8 mouse cellular contexts compared by ENCODE assay signal in the genomic region with DNA sequence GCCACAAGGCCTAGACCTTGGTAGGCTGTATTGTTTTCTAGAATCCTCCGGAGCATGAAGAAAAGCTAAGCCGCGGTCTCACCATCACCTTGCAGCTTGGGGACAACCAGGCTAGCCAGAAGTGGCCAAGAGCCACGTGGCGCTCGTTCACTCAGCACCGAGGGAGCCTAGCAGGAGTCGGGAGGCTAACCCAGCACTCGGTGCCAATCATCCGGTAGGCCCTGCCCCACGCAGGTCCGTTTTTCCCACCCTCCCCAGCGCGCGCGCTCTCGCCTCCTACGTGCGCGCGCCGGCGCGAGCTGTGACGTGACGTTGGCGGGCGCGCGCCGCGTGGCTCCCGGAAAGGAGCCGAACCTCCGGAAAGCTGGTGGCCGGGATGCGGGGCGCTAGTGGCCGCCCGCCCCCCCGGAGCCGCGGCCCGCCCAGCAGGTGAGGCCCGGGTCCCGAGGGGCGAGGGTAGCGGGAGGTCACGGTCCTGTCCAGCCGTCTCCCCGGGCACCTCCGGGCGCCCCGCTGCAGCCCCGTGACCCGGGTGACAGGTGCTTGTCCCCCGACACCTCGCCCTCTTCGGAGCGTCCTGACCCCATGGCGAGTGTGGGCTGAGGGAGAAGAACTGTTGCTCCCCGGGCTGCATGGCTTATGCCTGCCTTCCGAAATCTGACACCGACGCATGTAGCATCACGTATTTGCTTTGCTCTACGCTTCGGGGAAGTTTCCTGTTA. TPM values are rescaled to one million over a fixed set of nuclear protein-coding genes. Genes with fewer than 3 reads are reported as not detected.
DNase-seq lines count a peak whose midpoint lies in the region; ATAC-seq and TF ChIP-seq lines count a peak whose summit lies in the region.
"Not testable (repeated sequence)": the region's sequence is repeated elsewhere in the genome, so short reads cannot be mapped to it uniquely, and the experiment has no call there.

A gene (plus strand): TSS at position 315 of the 722 bp plus-strand sequence.

- not testable (repeated sequence) for H3K27me3 ChIP-seq in embryonic facial prominence, embryonic 15.5 days; kidney, embryonic 15.5 days; spleen, adult 2 months (ENCODE audit: control insufficient read depth, insufficient read depth, low read length)

- ATAC-seq in embryonic facial prominence, embryonic 15.5 days (ENCODE audit: insufficient number of reproducible peaks, low FRiP score, low TSS enrichment, low read depth) = peak; percentile 83
- ATAC-seq in kidney, embryonic 15.5 days (replicated peaks; ENCODE audit: low FRiP score) = peak; percentile 96
- ATAC-seq in megakaryocyte, adult 5-6 weeks (ENCODE audit: poor library complexity, severe bottlenecking) = peak; percentile 82

- not testable (repeated sequence) for DNase-seq in adrenal gland, adult 2 months; gastrocnemius, postnatal 25 days; heart, postnatal 25 days (ENCODE audit: low spot score); left cerebral cortex, postnatal 4 days; spleen, adult 2 months (ENCODE audit: low read depth in 1 of 2, low spot score in 2 of 2)

- not testable (repeated sequence) for H3K36me3 ChIP-seq in embryonic facial prominence, embryonic 15.5 days; kidney, embryonic 15.5 days; spleen, adult 2 months (ENCODE audit: control insufficient read depth, insufficient read depth, low read length)

- H3K4me3 ChIP-seq in embryonic facial prominence, embryonic 15.5 days (replicated peaks); kidney, embryonic 15.5 days (replicated peaks); spleen, adult 2 months (ENCODE audit: extremely low read depth, insufficient read depth, insufficient read length): not testable (repeated sequence)

- intact Hi-C loops in heart, postnatal 25 days (cut with DNase I); left cerebral cortex, postnatal 4 days (cut with DNase I): not testable (repeated sequence)

- not testable (repeated sequence) for H3K9ac ChIP-seq in embryonic facial prominence, embryonic 15.5 days; kidney, embryonic 15.5 days

- not testable (repeated sequence) for H3K27ac ChIP-seq in embryonic facial prominence, embryonic 15.5 days (replicated peaks); kidney, embryonic 15.5 days; spleen, adult 2 months (ENCODE audit: insufficient read depth, low read length)

- no CpG with 5 or more reads among the region's 68 CpGs for WGBS in embryonic facial prominence, embryonic 15.5 days
- WGBS in kidney, embryonic 15.5 days = no CpG with 5 or more reads among the region's 68 CpGs
- no CpG with 5 or more reads among the region's 68 CpGs for WGBS in spleen, adult 2 months

- not testable (repeated sequence) for H3K9me3 ChIP-seq in embryonic facial prominence, embryonic 15.5 days (replicated peaks); kidney, embryonic 15.5 days (replicated peaks)

- not testable (repeated sequence) for H3K4me2 ChIP-seq in embryonic facial prominence, embryonic 15.5 days (replicated peaks); kidney, embryonic 15.5 days

- TF ChIP-seq CTCF in spleen, adult 2 months (IDR thresholded peaks at IDR 0.05; ENCODE audit: extremely low read depth, insufficient read depth, insufficient read length, insufficient replicate concordance) = not testable (repeated sequence)

- TF ChIP-seq POLR2A in spleen, adult 2 months (IDR thresholded peaks at IDR 0.05; ENCODE audit: low read depth, low read length) = not testable (repeated sequence)

- H3K4me1 ChIP-seq in embryonic facial prominence, embryonic 15.5 days; kidney, embryonic 15.5 days; spleen, adult 2 months (ENCODE audit: control insufficient read depth, insufficient read depth, insufficient read length): not testable (repeated sequence)

RNA-seq across cellular contexts. Expression of the gene that starts here (rescaled TPM):
- total RNA-seq in adrenal gland, adult 2 months (2021) = 10 to 100 TPM; 57.2 to 63.6 TPM
- 67.5 and 94.5 TPM in 2 replicates for polyA plus RNA-seq in adrenal gland, adult 2 months (2012; rRNA removed)
- 19.0 and 19.2 TPM in 2 replicates for polyA plus RNA-seq in embryonic facial prominence, embryonic 15.5 days (2015; fragmentation: Nextera tagmentation; extraction: Ambion mirVana)
- total RNA-seq in gastrocnemius, postnatal 25 days (2021) = 10 to 100 TPM; 45.6 to 52.5 TPM
- total RNA-seq in heart, postnatal 25 days (2021) = 10 to 100 TPM; 31.6 to 33.7 TPM
- 15.5 and 15.9 TPM in 2 replicates for polyA plus RNA-seq in kidney, embryonic 15.5 days (2015; fragmentation: Nextera tagmentation; extraction: Ambion mirVana)
- total RNA-seq in left cerebral cortex, postnatal 4 days (2021) = 10 to 100 TPM; 30.1 to 31.2 TPM
- 2.1 and 2.5 TPM in 2 replicates for total RNA-seq in megakaryocyte, adult 5-6 weeks (2015)
- 1.1 and 2.5 TPM in 2 replicates for total RNA-seq in megakaryocyte, adult 5-6 weeks (2017)
- polyA plus RNA-seq in spleen, adult 2 months (2012; rRNA removed) = 10.2 and 10.4 TPM in 2 replicates

Comparison
In these comparisons a context has a peak if more than half of its experiments do, and no peak if none do; other contexts are left out.
1. RNA of the gene that starts here (total RNA-seq): 57.2 to 63.6 TPM in adrenal gland, adult 2 months, 45.6 to 52.5 TPM in gastrocnemius, postnatal 25 days, 31.6 to 33.7 TPM in heart, postnatal 25 days and 30.1 to 31.2 TPM in left cerebral cortex, postnatal 4 days; 1.1 to 2.5 TPM in megakaryocyte, adult 5-6 weeks; every median in the first group is over 4 times any median in the second.
2. Peak in every context shown above with its lines, with median percentiles within 50 percentile points of each other: ATAC-seq.